In genomic region chr17:65956993-65957781, GRCm38 (mm10) we compare ENCODE assay signal across 8 mouse cellular contexts. TPM values are rescaled to one million over a fixed set of nuclear protein-coding genes. Genes with fewer than 3 reads are reported as not detected.
DNase-seq lines count a peak whose midpoint lies in the region; ATAC-seq and TF ChIP-seq lines count a peak whose summit lies in the region.

No protein-coding gene starts in this region.

- ATAC-seq in midbrain, postnatal 0 days (ENCODE audit: low FRiP score), result no peak
- no peak for ATAC-seq in midbrain, embryonic 13.5 days
- ATAC-seq in heart, embryonic 12.5 days (ENCODE audit: insufficient number of reproducible peaks, low FRiP score), result no peak
- ATAC-seq in inflammation-experienced regulatory T-cells, adult 6 months, result no peak
- no peak; the same call in 1 of the 2 replicates for ATAC-seq in forebrain, embryonic 15.5 days (replicated peaks)

- DNase-seq in midbrain, postnatal 0 days (ENCODE audit: low spot score), result peak; percentile 36
- peak; percentile 71 for DNase-seq in adrenal gland, adult 8-10 months
- peak; percentile 78 for DNase-seq in lung, postnatal 36 days
- DNase-seq in left cerebral cortex, postnatal 25 days (ENCODE audit: low spot score in 2 of 2), result no peak

- no peak for TF ChIP-seq CTCF in midbrain, postnatal 0 days (IDR thresholded peaks at IDR 0.05)

- intact Hi-C loops in left cerebral cortex, postnatal 25 days (cut with DNase I), result no loop called here

- no peaks in the 10 kb centered on the region for H3K36me3 ChIP-seq in midbrain, postnatal 0 days (ENCODE audit: insufficient read depth, low read length)
- H3K36me3 ChIP-seq in midbrain, embryonic 13.5 days, result no peaks in the 10 kb centered on the region
- no peaks in the 10 kb centered on the region for H3K36me3 ChIP-seq in heart, embryonic 12.5 days
- no peaks in the 10 kb centered on the region for H3K36me3 ChIP-seq in forebrain, embryonic 15.5 days

- H3K9me3 ChIP-seq in midbrain, postnatal 0 days (ENCODE audit: low read length), result no peaks in the 10 kb centered on the region
- no peaks in the 10 kb centered on the region for H3K9me3 ChIP-seq in midbrain, embryonic 13.5 days
- no peaks in the 10 kb centered on the region for H3K9me3 ChIP-seq in heart, embryonic 12.5 days (replicated peaks)
- H3K9me3 ChIP-seq in forebrain, embryonic 15.5 days, result no peaks in the 10 kb centered on the region

- 83% methylated on average over 14 of the region's 14 CpGs for WGBS in midbrain, postnatal 0 days
- WGBS in midbrain, embryonic 13.5 days, result 82% methylated on average over 14 of the region's 14 CpGs
- WGBS in heart, embryonic 12.5 days, result 65% methylated on average over 14 of the region's 14 CpGs
- 82% methylated on average over 14 of the region's 14 CpGs for whole genome bisulfite sequencing in forebrain, embryonic 15.5 days

- no peaks in the 10 kb centered on the region for H3K27me3 ChIP-seq in midbrain, postnatal 0 days (ENCODE audit: insufficient read depth, low read length)
- no peaks in the 10 kb centered on the region for H3K27me3 ChIP-seq in midbrain, embryonic 13.5 days
- H3K27me3 ChIP-seq in heart, embryonic 12.5 days (replicated peaks), result no peaks in the 10 kb centered on the region
- no peaks in the 10 kb centered on the region for H3K27me3 ChIP-seq in forebrain, embryonic 15.5 days

- H3K27ac ChIP-seq in midbrain, postnatal 0 days (ENCODE audit: low read depth, low read length), result no peak overlapping the region
- H3K27ac ChIP-seq in midbrain, embryonic 13.5 days, result no peak overlapping the region
- H3K27ac ChIP-seq in heart, embryonic 12.5 days (ENCODE audit: poor library complexity, severe bottlenecking), result 0 out of 2 replicates have a peak overlapping the region, but pooled peaks have one; percentile 19
- H3K27ac ChIP-seq in forebrain, embryonic 15.5 days (replicated peaks), result no peak overlapping the region

- no peaks in the 10 kb centered on the region for H3K4me1 ChIP-seq in midbrain, postnatal 0 days (ENCODE audit: insufficient read depth, low read length)
- no peaks in the 10 kb centered on the region for H3K4me1 ChIP-seq in midbrain, embryonic 13.5 days (replicated peaks)
- H3K4me1 ChIP-seq in heart, embryonic 12.5 days (replicated peaks), result peaks cover 8% of the 10 kb centered on the region; the same call in 1 of the 2 replicates
- no peaks in the 10 kb centered on the region for H3K4me1 ChIP-seq in forebrain, embryonic 15.5 days

- no peak overlapping the region for H3K4me2 ChIP-seq in midbrain, postnatal 0 days (ENCODE audit: low read depth, low read length, poor library complexity, severe bottlenecking)
- H3K4me2 ChIP-seq in midbrain, embryonic 13.5 days (replicated peaks), result no peak overlapping the region
- H3K4me2 ChIP-seq in heart, embryonic 12.5 days, result no peak overlapping the region
- no peak overlapping the region for H3K4me2 ChIP-seq in forebrain, embryonic 15.5 days (replicated peaks)

- H3K4me3 ChIP-seq in midbrain, postnatal 0 days (ENCODE audit: low read depth, low read length), result no peak overlapping the region
- H3K4me3 ChIP-seq in midbrain, embryonic 13.5 days (replicated peaks), result no peak overlapping the region
- no peak overlapping the region for H3K4me3 ChIP-seq in heart, embryonic 12.5 days
- H3K4me3 ChIP-seq in forebrain, embryonic 15.5 days, result no peak overlapping the region

- H3K9ac ChIP-seq in midbrain, postnatal 0 days (replicated peaks; ENCODE audit: low read length, poor library complexity, severe bottlenecking), result no peak overlapping the region
- H3K9ac ChIP-seq in midbrain, embryonic 13.5 days (replicated peaks), result no peak overlapping the region
- no peak overlapping the region for H3K9ac ChIP-seq in heart, embryonic 12.5 days
- no peak overlapping the region for H3K9ac ChIP-seq in forebrain, embryonic 15.5 days (replicated peaks)

RNA-seq across cellular contexts. Expression of gene Twsg1, which starts 6.2 kb away (rescaled TPM):
- 45.3 and 47.4 TPM in 2 replicates for total RNA-seq in midbrain, postnatal 0 days (2014; rRNA removed)
- 38.4 and 42.2 TPM in 2 replicates for polyA plus RNA-seq in midbrain, postnatal 0 days (2015; fragmentation: Nextera tagmentation; extraction: Ambion mirVana)
- polyA plus RNA-seq in midbrain, embryonic 13.5 days (2015; fragmentation: Nextera tagmentation; extraction: Ambion mirVana), result 66.5 and 70.2 TPM in 2 replicates
- total RNA-seq in adrenal gland, adult 8-10 months (2022), result 100 to 1,000 TPM; 107 to 156 (median 129) TPM
- polyA plus RNA-seq in heart, embryonic 12.5 days (2016; fragmentation: Nextera tagmentation; extraction: Ambion mirVana), result 109 TPM in 2 replicates
- 10 to 100 TPM; 18.6 to 22.8 (median 22.1) TPM for polyA plus RNA-seq in inflammation-experienced regulatory T-cells, adult 6 months (2017; shearing (Covaris generic))
- 10 to 100 TPM; 25.2 to 30.1 TPM for total RNA-seq in left cerebral cortex, postnatal 25 days (2021)
- 76.3 and 77.5 TPM in 2 replicates for polyA plus RNA-seq in forebrain, embryonic 15.5 days (2015; fragmentation: Nextera tagmentation; extraction: Ambion mirVana)

Comparison
In these comparisons a context has a peak if more than half of its experiments do, and no peak if none do; other contexts are left out.
1. DNase-seq: peak in midbrain, postnatal 0 days (single experiment), adrenal gland, adult 8-10 months (single experiment) and lung, postnatal 36 days (single experiment); none in left cerebral cortex, postnatal 25 days (0 of 2).